Mouse (Mus musculus) ES-E14 (cell line): ENCODE measurements around the gene Hrasls5.

Experiments used
- CHD2 ChIP-seq: IDR thresholded peaks from 2 replicates; pipeline ENCODE4 v1.6.1; 2014; ENCODE audit warnings: mild to moderate bottlenecking, low read depth, low read length, inconsistent platforms
- HCFC1 ChIP-seq: IDR thresholded peaks from 2 replicates; pipeline ENCODE4 v1.6.1; 2012; ENCODE audit warnings: low read length, inconsistent platforms, borderline replicate concordance; ENCODE audit not compliant: insufficient read depth
- ZC3H11A ChIP-seq: IDR thresholded peaks from 2 replicates; pipeline ENCODE4 v1.6.1; 2012; ENCODE audit warnings: low read depth, mild to moderate bottlenecking, inconsistent platforms, low read length, borderline replicate concordance
- ZNF384 ChIP-seq: IDR thresholded peaks from 2 replicates; pipeline ENCODE4 v1.6.1; 2012; ENCODE audit warnings: low read depth, low read length, inconsistent platforms

GRCm38 (mm10) chr19:7566826-7567225 lies 45.5 kb upstream of the Hrasls5 start:
- no peak for TF ChIP-seq ZC3H11A
- TF ChIP-seq HCFC1: no peak
- no peak for TF ChIP-seq CHD2
- no peak for TF ChIP-seq ZNF384
